Mouse (Mus musculus): ENCODE results near the gene Atg10. TPM values are rescaled to one million over a fixed set of nuclear protein-coding genes. Genes with fewer than 3 reads are reported as not detected.

Atg10 gene
- total and polyA plus RNA-seq, 2 experiments from 2014 or later: 7.5 to 10.7 TPM

DNA sequence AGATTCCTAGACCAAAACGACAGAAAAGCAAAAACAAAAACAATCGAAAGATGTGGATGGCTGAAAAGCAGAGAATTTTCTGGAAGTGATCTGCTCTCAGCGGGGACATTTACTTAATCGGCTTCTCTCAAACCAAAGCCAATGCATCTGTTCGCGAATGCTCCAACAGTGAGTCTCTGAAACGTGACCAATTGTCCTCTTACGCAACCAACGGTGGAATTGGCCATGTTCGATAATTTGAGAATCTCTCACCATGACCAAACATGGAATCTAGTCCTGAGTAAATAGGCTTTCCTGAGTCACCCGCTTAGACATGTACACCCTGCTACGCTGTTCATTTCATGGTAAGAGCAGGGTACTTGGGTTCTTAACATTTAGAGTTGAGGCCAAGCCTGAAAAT lies 326.9 kb downstream of the Atg10 start:
- H3K4me3 ChIP-seq (ENCODE audit: low read depth, low read length): no peak overlapping the region
- WGBS: 73% methylated on average over 12 of the region's 12 CpGs
- no peaks in the 10 kb centered on the region for H3K4me1 ChIP-seq (ENCODE audit: insufficient read depth)
- no peak overlapping the region for H3K4me2 ChIP-seq (ENCODE audit: low read depth)
- no peak for ATAC-seq
- no peak for TF ChIP-seq CTCF (IDR thresholded peaks at IDR 0.05; ENCODE audit: low read depth)
- no peak for DNase-seq
- no peaks in the 10 kb centered on the region for H3K9me3 ChIP-seq (ENCODE audit: low read length)
- no peak overlapping the region for H3K27ac ChIP-seq (ENCODE audit: low read depth, low read length)
- H3K36me3 ChIP-seq (ENCODE audit: insufficient read depth): no peaks in the 10 kb centered on the region
- no peaks in the 10 kb centered on the region for H3K27me3 ChIP-seq (ENCODE audit: insufficient read depth, low read length)
- H3K9ac ChIP-seq: no peak overlapping the region

DNA sequence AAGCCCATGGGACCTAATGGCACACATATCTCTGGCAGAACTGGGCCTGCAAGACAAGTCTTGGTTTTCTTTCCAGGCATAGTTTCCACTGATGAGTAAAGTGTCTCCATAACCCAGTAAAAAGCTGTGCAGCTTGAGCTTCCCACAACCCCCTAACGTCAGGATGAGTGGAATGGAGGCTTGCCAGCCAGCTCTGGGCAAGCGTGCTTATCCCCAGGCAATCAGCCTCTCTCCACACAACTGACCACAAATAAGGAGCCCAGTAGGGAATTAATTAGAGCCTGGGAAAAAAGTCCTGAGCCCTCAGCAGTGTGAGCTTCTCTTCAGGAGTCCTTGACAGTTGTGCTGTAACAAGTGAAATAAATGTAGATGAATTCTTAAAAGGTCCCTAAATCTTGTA lies 327.7 kb downstream of the Atg10 start:
- H3K9ac ChIP-seq: no peak overlapping the region
- H3K9me3 ChIP-seq (ENCODE audit: low read length): no peaks in the 10 kb centered on the region
- ATAC-seq (peak; percentile 79), DNase-seq (peak; percentile 58)
- H3K27me3 ChIP-seq (ENCODE audit: insufficient read depth, low read length): no peaks in the 10 kb centered on the region
- no peaks in the 10 kb centered on the region for H3K36me3 ChIP-seq (ENCODE audit: insufficient read depth)
- TF ChIP-seq CTCF (IDR thresholded peaks at IDR 0.05; ENCODE audit: low read depth): no peak
- H3K4me1 ChIP-seq (ENCODE audit: insufficient read depth): no peaks in the 10 kb centered on the region
- H3K4me2 ChIP-seq (ENCODE audit: low read depth): no peak overlapping the region
- H3K4me3 ChIP-seq (ENCODE audit: low read depth, low read length): no peak overlapping the region
- no peak overlapping the region for H3K27ac ChIP-seq (ENCODE audit: low read depth, low read length)
- 4% methylated on average over 2 of the region's 2 CpGs for WGBS

DNA sequence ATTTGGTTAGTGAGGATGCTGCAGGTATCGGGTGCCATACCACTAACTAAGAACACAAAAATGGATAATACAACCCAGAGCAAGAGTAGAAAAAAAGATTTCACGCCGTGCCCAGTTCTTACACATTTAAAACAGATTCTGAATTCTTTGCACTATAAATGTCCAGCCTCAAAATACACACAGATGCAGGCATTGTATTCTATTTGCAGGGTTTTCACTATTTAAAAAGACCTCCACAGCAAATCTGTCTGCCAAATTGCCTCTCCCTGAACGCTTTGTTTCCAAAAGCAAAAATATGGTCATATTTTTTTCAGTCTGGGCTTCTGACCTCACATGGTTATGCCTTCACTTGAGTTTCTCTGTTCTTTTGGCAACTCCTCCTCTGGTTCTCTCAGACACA lies 328.9 kb downstream of the Atg10 start:
- no peaks in the 10 kb centered on the region for H3K9me3 ChIP-seq (ENCODE audit: low read length)
- no peaks in the 10 kb centered on the region for H3K36me3 ChIP-seq (ENCODE audit: insufficient read depth)
- no peak overlapping the region for H3K4me3 ChIP-seq (ENCODE audit: low read depth, low read length)
- H3K4me1 ChIP-seq (ENCODE audit: insufficient read depth): no peaks in the 10 kb centered on the region
- no peak overlapping the region for H3K27ac ChIP-seq (ENCODE audit: low read depth, low read length)
- H3K4me2 ChIP-seq (ENCODE audit: low read depth): no peak overlapping the region
- 71% methylated on average over 4 of the region's 4 CpGs for WGBS
- DNase-seq: no peak
- ATAC-seq: no peak
- no peak overlapping the region for H3K9ac ChIP-seq
- no peak for TF ChIP-seq CTCF (IDR thresholded peaks at IDR 0.05; ENCODE audit: low read depth)
- H3K27me3 ChIP-seq (ENCODE audit: insufficient read depth, low read length): no peaks in the 10 kb centered on the region

DNA sequence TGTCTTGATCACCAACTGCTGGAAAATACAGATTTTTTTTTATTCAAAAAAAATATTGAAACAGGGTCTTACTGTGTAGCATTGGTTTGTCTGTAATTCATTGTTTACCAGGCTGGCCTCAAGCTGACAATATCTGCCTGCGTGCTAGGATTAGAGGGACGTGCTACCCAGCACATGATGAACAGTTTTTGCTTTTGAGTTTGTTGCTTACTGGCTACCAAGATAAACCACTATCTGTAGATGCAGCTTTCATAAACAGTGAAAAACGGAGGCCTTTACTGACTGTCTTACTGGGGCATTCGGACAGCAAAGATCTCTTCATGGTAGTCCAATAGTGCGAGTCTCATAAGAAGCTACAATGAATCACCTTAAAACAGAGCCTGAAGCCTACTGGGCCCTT lies 333.7 kb downstream of the Atg10 start:
- WGBS: 95% methylated on average over 5 of the region's 5 CpGs
- no peak for ATAC-seq
- Histone ChIP-seq H3K36me3 (ENCODE audit: insufficient read depth) (no peaks in the 10 kb centered on the region), H3K4me3 (ENCODE audit: low read depth, low read length) (no peak overlapping the region), H3K27ac (ENCODE audit: low read depth, low read length) (no peak overlapping the region), H3K4me1 (ENCODE audit: insufficient read depth) (no peaks in the 10 kb centered on the region), H3K9ac (no peak overlapping the region), H3K9me3 (ENCODE audit: low read length) (no peaks in the 10 kb centered on the region), H3K4me2 (ENCODE audit: low read depth) (no peak overlapping the region), H3K27me3 (ENCODE audit: insufficient read depth, low read length) (no peaks in the 10 kb centered on the region)
- no peak for DNase-seq
- no peak for TF ChIP-seq CTCF (IDR thresholded peaks at IDR 0.05; ENCODE audit: low read depth)

DNA sequence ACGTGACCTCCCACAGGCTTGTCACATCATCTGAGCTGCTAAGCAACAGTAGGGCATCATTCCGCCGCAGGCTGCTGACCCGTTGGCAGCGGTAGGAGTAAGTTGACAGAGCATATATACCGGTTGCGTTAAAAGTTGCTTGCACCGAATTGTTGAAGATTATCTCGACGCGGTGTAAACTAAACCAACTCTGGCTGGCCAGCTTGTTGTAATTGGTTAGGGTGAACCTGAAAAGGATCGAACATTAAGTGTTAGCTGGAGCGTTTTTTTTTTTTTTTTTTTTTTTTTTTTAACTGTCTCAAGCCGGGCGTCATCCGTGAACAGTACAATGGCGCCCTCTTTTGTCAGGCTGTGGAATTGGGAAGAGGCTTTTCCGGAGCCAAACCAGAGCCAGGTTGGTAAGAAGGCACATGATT lies 337.2 kb downstream of the Atg10 start:
- Histone ChIP-seq H3K9me3 (ENCODE audit: low read length) (no peaks in the 10 kb centered on the region), H3K9ac (no peak overlapping the region), H3K4me3 (ENCODE audit: low read depth, low read length) (peak overlapping the region; percentile 36), H3K4me2 (ENCODE audit: low read depth) (peak overlapping the region; percentile 63), H3K27me3 (ENCODE audit: insufficient read depth, low read length) (no peaks in the 10 kb centered on the region), H3K27ac (ENCODE audit: low read depth, low read length) (no peak overlapping the region), H3K36me3 (ENCODE audit: insufficient read depth) (no peaks in the 10 kb centered on the region), H3K4me1 (ENCODE audit: insufficient read depth) (no peaks in the 10 kb centered on the region)
- peak; percentile 77 for ATAC-seq
- TF ChIP-seq CTCF (IDR thresholded peaks at IDR 0.05; ENCODE audit: low read depth): peak; percentile 84
- under 1% methylated on average over 18 of the region's 18 CpGs for whole genome bisulfite sequencing
- peak; percentile 91 for DNase-seq

DNA sequence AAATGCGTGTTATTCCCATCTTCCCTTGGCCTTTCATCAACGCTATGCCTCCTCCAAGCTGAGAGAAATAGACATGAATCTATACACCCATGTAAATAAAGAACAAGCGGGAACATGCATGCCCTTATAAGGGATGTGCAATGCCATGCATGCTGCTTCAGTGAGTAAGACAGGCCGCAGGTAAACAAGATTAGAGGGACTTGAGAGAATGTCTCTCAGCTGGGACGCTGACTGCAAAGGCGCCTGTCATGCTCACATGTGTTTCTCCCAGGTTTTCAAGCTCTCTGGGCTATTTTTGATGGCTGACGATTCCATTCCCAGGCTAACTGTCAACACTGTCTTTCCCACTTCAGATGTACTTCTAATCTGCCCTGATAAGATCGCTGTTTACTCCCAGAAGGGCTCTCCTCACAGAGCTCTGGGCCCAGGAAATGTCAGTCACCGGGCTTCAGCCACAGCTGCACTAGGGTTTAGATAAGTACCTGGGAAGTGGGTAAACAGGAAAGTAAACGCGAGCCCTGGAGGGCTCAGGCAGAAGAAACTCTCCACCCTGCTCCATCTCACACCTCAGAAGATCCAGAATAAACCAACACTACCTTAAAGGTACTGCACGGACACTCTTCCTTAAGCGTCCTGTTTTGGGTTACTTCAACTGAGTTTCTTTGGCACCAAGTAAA lies 337.8 kb downstream of the Atg10 start:
- no peak overlapping the region for H3K9ac ChIP-seq
- no peak for TF ChIP-seq CTCF (IDR thresholded peaks at IDR 0.05; ENCODE audit: low read depth)
- 57% methylated on average over 13 of the region's 13 CpGs for WGBS

More for the DNA sequence above, 337.8 kb downstream of the Atg10 start:
- H3K4me3 ChIP-seq (ENCODE audit: low read depth, low read length): peak overlapping the region; percentile 36
- H3K4me1 ChIP-seq (ENCODE audit: insufficient read depth): no peaks in the 10 kb centered on the region
- ATAC-seq (peak; percentile 27; the same call in 1 of the 2 replicates), DNase-seq (no peak)
- H3K4me2 ChIP-seq (ENCODE audit: low read depth): peak overlapping the region; percentile 63
- H3K27me3 ChIP-seq (ENCODE audit: insufficient read depth, low read length): no peaks in the 10 kb centered on the region
- H3K27ac ChIP-seq (ENCODE audit: low read depth, low read length): no peak overlapping the region
- no peaks in the 10 kb centered on the region for H3K36me3 ChIP-seq (ENCODE audit: insufficient read depth)
- H3K9me3 ChIP-seq (ENCODE audit: low read length): no peaks in the 10 kb centered on the region

Other genes with a start within 250 kb of the Atg10 start
- gene Ssbp2, start 236.3 kb upstream of the Atg10 start, total RNA-seq (2014; rRNA removed): 167 and 234 TPM in 2 replicates
- 249 and 268 TPM in 2 replicates for gene Ssbp2, start 236.3 kb upstream of the Atg10 start, polyA plus RNA-seq (2015; fragmentation: Nextera tagmentation; extraction: Ambion mirVana)